Mouse (Mus musculus) mouse embryonic stem cell (cell line): ENCODE measurements around the gene Etv5.
"Not testable (repeated sequence)": the region's sequence is repeated elsewhere in the genome, so short reads cannot be mapped to it uniquely, and the experiment has no call there.

Source experiments
- in situ Hi-C, 2 experiments: fragments of 300-500 bp; cut with MboI; formaldehyde crosslinking; loops; 1 replicate in 1 of 2; 3 replicates in 1 of 2; pipeline ENCODE4 v1.14.3; 2019 to 2020; ENCODE audit warnings: low sequenced_read_pairs in 2 of 2, low pct_unique_long_range_greater_than_20kb in 1 of 2, mixed read lengths in 1 of 2; ENCODE audit not compliant: unreplicated experiment in 1 of 2

The Etv5 gene

GRCm38 (mm10) chr16:22405492-22405891, 34.0 kb downstream of the Etv5 start:
- in situ Hi-C loops: loop anchor here in 1 of 2 experiments (25.0 kb wide), 2 partner anchors 418 to 707 kb away; partner anchors contain the start of genes Eif4a2 and Liph

DNA sequence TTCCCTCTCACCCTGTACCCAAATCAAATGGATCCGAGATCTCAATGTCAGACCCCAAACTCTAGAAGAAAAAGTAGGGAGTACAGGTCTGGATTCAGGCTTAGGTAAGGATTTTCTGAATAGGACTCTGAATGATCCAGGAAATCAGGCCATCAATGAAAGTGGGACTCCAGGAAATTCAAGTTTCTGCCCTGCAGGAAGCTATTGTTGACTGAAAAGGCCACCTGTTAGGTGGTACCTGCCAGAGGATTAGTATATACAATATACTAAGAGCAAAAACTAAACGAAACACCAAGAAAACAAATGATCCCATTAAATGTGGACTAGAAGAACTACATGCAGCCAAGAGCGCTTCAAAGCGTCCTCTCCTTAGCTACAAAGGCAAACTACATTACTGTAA, 35.8 kb downstream of the Etv5 start:
- in situ Hi-C loops: loop anchor here in 1 of 2 experiments (25.0 kb wide), 2 partner anchors 416 to 709 kb away; partner anchors contain the start of genes Eif4a2 and Liph

DNA sequence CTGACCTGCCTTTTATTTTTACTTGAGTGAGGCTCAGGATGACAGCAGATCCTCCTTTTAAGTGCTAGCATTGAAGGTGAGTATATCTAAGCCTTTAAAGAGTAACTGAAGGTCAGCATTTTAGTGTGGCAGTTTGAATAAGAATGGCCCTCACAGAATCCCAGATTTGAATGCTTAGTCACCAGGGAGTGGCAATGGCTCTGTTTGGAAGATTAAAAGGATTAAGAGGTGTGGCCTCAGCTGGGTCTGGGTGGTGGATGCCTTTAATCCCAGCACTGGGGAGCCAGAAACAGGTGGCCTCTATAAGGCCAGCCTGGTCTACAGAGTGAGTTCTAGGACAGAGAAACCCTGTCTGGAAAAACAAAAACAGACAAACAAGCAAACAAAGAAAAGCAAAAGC, 36.9 kb downstream of the Etv5 start:
- in situ Hi-C loops: loop anchor here in 1 of 2 experiments (25.0 kb wide), 2 partner anchors 415 to 710 kb away; partner anchors contain the start of genes Eif4a2 and Liph

- in situ Hi-C loops: loop anchor here in 1 of 2 experiments (25.0 kb wide), 2 partner anchors 413 to 712 kb away; partner anchors contain the start of genes Eif4a2 and Liph
Measured at GRCm38 (mm10) chr16:22400226-22400625, 39.3 kb downstream of the Etv5 start.

DNA sequence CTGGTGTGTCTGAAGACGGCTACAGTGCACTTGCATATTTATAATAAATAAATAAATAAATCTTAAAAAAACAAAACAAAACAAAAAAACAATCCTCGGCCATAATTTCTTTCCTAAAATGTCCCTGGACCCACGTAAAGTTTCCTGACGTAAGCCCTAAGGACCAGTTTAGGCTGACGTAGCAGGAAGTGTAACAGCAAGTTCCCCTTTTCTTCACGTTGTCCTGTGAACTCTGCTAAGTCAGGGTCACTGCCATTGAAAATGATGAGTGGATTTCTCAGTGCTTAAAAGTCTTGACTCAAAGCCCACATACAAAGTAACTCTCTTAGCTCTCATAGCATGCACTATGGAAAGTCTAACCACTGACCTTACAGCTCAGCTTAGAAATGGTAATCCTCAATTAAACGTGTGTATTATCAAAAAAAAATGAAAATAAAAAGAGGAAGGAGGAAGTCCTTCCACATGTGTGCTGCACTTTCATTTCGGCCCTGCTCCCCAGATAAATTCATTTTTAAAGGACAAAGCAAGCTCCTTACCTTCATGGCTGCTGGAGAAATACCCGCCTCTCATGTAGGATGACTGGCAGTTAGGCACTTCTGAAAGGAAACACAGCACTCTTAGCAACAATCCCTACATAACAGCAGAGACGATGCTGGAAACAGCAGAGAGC, 40.6 kb downstream of the Etv5 start:
- in situ Hi-C loops: no loop called here

- in situ Hi-C loops: no loop called here
Measured at GRCm38 (mm10) chr16:22398354-22398753, 41.2 kb downstream of the Etv5 start.

DNA sequence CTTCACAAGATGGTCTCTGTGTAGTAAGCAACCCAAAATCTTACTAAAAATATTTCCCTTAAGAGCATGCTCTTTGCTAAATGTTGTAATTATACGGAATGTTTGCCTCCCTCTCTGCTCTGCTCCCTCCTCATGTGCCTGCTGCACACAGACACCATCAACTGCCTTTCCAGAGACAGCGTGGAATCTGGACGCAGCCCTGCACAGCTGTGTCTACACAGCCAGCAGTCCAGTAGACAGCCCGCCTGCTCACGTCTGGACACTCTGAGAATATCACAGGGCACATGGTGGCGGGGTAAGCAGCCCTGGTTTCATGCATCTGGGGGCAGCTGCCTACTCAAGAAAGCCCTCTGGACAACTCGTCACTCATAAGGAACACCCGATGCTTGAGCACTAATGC, 43.1 kb downstream of the Etv5 start:
- in situ Hi-C loops: no loop called here

DNA sequence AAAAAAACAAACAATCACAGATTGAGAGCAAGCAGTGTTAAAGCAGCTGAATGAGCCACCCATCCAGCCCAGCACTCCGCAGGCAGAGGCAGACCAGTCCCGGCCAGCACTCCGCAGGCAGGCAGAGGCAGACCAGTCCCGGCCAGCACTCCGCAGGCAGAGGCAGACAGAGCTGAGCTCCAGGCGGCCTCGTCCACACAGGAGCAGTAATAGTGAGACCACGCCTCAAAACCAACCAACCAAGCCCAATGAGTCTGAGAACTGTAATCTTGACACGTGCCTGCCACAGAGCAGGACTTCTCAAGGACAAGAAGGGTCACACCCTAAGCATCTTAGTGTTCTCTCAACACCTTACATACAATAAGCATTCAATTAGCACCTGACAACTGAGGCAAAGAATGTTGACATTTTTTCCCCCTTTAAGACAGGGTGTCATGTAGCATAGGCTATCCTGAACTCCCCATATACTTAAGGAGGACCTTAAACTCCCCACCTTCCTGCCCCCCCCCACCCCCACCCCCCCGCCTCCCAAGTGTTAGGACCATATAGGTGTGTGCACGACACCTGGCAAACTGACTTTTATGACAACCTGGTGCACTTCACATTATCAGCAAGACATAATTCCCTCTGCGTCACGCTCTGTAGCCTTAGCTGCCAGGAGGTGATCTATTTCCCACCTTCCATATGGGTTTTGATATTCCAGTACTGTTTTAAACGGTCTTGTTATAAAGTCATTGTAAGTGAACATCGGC, 44.2 kb downstream of the Etv5 start:
- in situ Hi-C loops: no loop called here

DNA sequence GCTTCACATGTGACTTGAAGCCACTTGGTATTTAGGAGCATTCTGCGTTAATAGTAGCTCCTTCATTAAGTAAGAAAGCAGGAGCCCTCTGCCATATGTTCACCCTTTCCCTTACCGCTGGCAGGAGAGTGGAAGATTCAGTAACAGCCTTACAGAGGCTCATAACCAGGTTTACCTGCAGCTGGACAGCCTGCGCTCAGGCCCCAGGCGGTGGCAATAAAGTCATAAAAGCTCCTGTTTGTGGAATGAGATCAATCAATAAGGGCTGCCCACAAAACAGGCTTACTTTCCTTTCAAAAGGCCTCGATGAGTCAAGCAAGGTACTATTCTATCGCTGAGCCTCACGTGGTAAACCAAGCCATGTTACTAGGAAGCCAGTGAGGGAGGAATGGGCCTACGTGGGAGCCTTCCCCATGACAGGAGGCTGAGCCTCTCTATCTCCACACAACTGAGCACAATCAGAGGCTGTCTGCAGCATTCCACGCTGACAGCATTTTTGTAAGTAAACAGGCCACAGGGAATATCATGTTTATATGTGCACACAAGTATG, 49.1 kb downstream of the Etv5 start:
- in situ Hi-C loops: no loop called here

DNA sequence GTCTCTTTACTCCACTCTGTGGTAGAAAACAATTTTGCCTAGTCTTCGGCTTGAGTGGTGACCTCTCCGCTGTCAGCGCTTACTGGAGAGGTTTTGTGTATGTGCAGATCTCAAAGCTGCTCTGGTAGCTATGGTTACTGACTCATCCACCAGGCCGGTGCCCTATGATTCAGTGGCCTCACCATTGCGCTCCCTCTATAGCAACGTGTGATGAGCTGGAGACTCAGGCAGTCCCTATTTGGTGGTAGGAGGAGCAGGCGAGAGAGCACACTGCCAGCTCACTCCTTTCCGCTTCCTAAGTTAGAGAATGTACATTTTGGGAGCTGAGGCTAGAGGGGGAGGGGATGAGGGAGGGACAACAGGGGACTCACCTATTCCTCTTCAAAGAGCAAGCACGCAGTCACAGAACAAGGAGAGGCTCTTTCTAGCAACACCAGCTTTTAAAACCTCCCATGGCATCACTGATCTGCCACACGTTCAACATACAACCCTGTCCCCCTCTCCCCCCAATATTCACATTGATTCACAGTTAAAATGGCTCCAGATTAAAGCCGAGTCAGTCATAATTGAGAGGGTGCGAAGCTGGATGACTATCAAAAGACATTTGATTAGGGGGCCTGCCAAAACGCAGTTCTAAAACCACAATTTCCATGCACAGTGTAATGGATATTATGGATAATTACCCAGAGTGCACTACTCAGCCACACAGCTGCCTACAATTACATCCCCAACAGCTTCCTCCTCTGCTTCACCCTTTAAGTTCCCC, 50.2 kb downstream of the Etv5 start:
- in situ Hi-C loops: no loop called here

GRCm38 (mm10) chr16:22387731-22388130, 51.8 kb downstream of the Etv5 start:
- in situ Hi-C loops: no loop called here

- in situ Hi-C loops: not testable (repeated sequence)
Measured at GRCm38 (mm10) chr16:22382018-22382417, 57.5 kb downstream of the Etv5 start.

GRCm38 (mm10) chr16:22380981-22381380, 58.5 kb downstream of the Etv5 start:
- in situ Hi-C loops: no loop called here

- in situ Hi-C loops: no loop called here
Measured at GRCm38 (mm10) chr16:22379986-22380385, 59.5 kb downstream of the Etv5 start.

DNA sequence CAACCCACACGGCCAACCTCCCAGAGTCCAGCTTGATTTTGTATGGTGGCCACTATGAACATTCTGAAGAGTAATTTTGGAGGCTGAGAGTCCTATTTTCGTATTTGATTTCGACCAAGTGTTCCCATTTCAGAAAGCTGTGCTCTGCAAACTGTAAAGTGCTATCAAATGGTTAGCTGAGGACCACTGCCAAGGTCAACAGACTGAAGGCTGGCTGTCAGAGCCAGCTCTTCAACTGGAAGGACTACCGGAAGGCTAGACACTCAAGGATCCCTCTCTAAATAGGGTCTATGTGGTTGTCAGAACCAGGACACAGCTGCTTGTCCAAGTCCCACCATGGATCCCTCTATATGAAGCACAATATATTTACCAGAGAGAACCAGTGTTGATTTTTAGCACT, 60.2 kb downstream of the Etv5 start:
- in situ Hi-C loops: no loop called here

DNA sequence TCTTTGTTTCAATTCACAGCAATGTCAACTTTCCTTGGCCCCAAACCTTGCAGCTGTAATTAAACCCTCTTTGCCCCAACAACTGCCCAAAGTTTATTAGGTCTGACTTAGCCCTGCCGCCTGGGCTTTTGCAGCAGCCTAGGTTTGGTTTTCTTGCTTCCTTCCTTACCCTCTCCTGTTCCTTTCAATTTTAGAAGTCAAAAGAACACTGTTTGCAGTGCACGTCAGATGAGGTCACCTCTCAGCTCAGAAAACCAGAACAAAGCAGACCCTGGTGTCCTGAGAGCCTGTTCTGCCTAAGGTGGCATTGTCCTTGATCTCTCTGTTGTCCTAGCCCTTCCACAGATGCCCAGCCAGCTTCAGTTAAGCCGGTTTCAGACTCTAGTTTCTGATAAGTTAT, 61.8 kb downstream of the Etv5 start:
- in situ Hi-C loops: no loop called here

- in situ Hi-C loops: no loop called here
Measured at GRCm38 (mm10) chr16:22374898-22375297, 64.6 kb downstream of the Etv5 start.

- in situ Hi-C loops: no loop called here
Measured at GRCm38 (mm10) chr16:22372701-22373124, 66.8 kb downstream of the Etv5 start.

- in situ Hi-C loops: no loop called here
Measured at GRCm38 (mm10) chr16:22372225-22372624, 67.3 kb downstream of the Etv5 start.
